Mouse (Mus musculus): Measurements from ENCODE around the gene Fam184b. TPM values are rescaled to one million over a fixed set of nuclear protein-coding genes. Genes with fewer than 3 reads are reported as not detected.

Gene Fam184b
- polyA plus RNA-seq, 1 experiment, result 0.01 TPM

DNA sequence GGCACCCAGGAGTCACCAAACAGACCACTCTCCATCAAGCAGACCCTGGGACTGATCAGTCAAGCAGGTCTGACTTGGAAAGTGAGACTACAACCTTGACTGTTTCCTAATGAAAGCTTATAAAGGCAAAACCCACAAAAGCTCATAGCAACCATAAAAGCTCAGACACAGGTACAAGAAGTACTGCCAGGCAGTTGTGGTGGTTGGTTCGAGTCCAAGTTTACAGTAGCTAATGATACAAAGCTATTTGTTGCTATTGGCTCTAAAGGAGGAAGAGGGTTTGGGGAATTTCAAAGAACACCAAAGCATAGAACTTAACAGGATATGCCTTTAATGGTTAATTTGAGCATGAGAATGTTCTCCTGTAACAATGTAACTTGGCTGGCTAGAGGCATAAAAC is 155.8 kb downstream of the Fam184b start:
- Histone ChIP-seq H3ac (ENCODE audit: control insufficient read depth, insufficient read length, low read depth) (no peak overlapping the region), H3K79me2 (ENCODE audit: control insufficient read depth, insufficient read depth) (no peaks in the 10 kb centered on the region), H3K79me3 (ENCODE audit: low read depth) (no peaks in the 10 kb centered on the region), H3K36me3 (ENCODE audit: control insufficient read depth, insufficient read depth) (no peaks in the 10 kb centered on the region), H3K27me3 (ENCODE audit: control insufficient read depth, insufficient read depth, insufficient read length) (no peaks in the 10 kb centered on the region), H3K4me3 (ENCODE audit: insufficient read depth, poor library complexity, severe bottlenecking) (no peak overlapping the region)
- TF ChIP-seq CEBPB (IDR thresholded peaks at IDR 0.05; ENCODE audit: low read depth) (no peak), MYOG (IDR thresholded peaks at IDR 0.05; ENCODE audit: control insufficient read depth, extremely low read depth, insufficient read length) (no peak), CTCF (IDR thresholded peaks at IDR 0.05; ENCODE audit: control insufficient read depth, insufficient read depth, insufficient read length) (no peak), USF1 (IDR thresholded peaks at IDR 0.05; ENCODE audit: low read depth) (no peak), FOSL1 (IDR thresholded peaks at IDR 0.05; ENCODE audit: insufficient read depth, low read length, poor library complexity, severe bottlenecking) (no peak), MYOD1 (IDR thresholded peaks at IDR 0.05; ENCODE audit: control insufficient read depth, insufficient read length, low read depth) (no peak), MAX (IDR thresholded peaks at IDR 0.05) (no peak)

DNA sequence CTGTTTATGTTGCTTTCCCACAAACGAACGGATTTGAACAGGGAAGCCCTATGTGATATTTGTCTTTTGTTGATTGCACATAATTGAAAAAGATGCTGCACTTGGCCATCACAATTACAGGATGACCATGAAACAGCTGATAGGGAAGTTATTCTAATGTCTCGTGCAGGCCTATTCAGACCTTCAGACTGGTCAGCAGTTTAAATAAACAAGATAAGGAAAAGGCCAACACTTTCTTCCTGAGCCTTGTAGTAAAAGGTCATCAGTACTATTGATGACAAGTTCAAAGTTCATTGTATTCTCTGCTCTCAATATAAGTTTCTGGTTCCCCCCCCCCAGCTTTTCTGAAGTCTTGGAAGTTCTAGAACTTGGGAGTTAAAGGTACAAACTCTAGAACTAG is 156.8 kb downstream of the Fam184b start:
- Histone ChIP-seq H3K79me2 (ENCODE audit: control insufficient read depth, insufficient read depth) (no peaks in the 10 kb centered on the region), H3K27me3 (ENCODE audit: control insufficient read depth, insufficient read depth, insufficient read length) (no peaks in the 10 kb centered on the region), H3ac (ENCODE audit: control insufficient read depth, insufficient read length, low read depth) (no peak overlapping the region), H3K4me3 (ENCODE audit: insufficient read depth, poor library complexity, severe bottlenecking) (no peak overlapping the region), H3K79me3 (ENCODE audit: low read depth) (no peaks in the 10 kb centered on the region), H3K36me3 (ENCODE audit: control insufficient read depth, insufficient read depth) (no peaks in the 10 kb centered on the region)
- no peak for TF ChIP-seq MYOG (IDR thresholded peaks at IDR 0.05; ENCODE audit: control insufficient read depth, extremely low read depth, insufficient read length)
- TF ChIP-seq MYOD1 (IDR thresholded peaks at IDR 0.05; ENCODE audit: control insufficient read depth, insufficient read length, low read depth), result no peak
- no peak for TF ChIP-seq FOSL1 (IDR thresholded peaks at IDR 0.05; ENCODE audit: insufficient read depth, low read length, poor library complexity, severe bottlenecking)
- TF ChIP-seq USF1 (IDR thresholded peaks at IDR 0.05; ENCODE audit: low read depth), result no peak
- no peak for TF ChIP-seq MAX (IDR thresholded peaks at IDR 0.05)

GRCm38 (mm10) chr5:45481125-45481524 is 158.3 kb downstream of the Fam184b start:
- no peak for TF ChIP-seq FOSL1 (IDR thresholded peaks at IDR 0.05; ENCODE audit: insufficient read depth, low read length, poor library complexity, severe bottlenecking)
- TF ChIP-seq CTCF (IDR thresholded peaks at IDR 0.05; ENCODE audit: control insufficient read depth, insufficient read depth, insufficient read length), result no peak
- Histone ChIP-seq H3ac (ENCODE audit: control insufficient read depth, insufficient read length, low read depth) (no peak overlapping the region), H3K36me3 (ENCODE audit: control insufficient read depth, insufficient read depth) (no peaks in the 10 kb centered on the region), H3K79me3 (ENCODE audit: low read depth) (no peaks in the 10 kb centered on the region), H3K79me2 (ENCODE audit: control insufficient read depth, insufficient read depth) (no peaks in the 10 kb centered on the region), H3K27me3 (ENCODE audit: control insufficient read depth, insufficient read depth, insufficient read length) (no peaks in the 10 kb centered on the region), H3K4me3 (ENCODE audit: insufficient read depth, poor library complexity, severe bottlenecking) (no peak overlapping the region)

DNA sequence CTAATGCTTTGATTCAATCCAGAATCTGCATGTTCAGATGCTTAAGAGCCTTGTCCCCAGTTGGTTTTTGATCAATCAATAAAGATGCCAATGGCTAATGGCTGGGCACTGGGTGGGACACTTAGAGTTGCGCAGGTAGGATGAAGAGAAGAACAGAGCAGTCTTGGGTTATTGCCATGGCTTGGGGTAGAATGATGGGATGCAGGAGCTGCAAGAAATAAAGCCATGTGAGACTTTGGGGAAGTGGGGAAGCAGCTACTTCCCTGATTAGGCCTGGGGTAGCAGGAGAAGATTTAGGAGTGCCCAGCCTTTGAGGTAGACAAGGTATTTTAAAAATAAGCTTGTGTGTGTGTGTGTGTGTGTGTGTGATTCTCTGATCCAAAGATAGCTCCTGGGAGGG is 159.3 kb downstream of the Fam184b start:
- TF ChIP-seq MYOD1 (IDR thresholded peaks at IDR 0.05; ENCODE audit: control insufficient read depth, insufficient read length, low read depth) (no peak), USF1 (IDR thresholded peaks at IDR 0.05; ENCODE audit: low read depth) (no peak), CEBPB (IDR thresholded peaks at IDR 0.05; ENCODE audit: low read depth) (no peak), MAX (IDR thresholded peaks at IDR 0.05) (no peak)
- Histone ChIP-seq H3K36me3 (ENCODE audit: control insufficient read depth, insufficient read depth) (no peaks in the 10 kb centered on the region), H3K79me2 (ENCODE audit: control insufficient read depth, insufficient read depth) (no peaks in the 10 kb centered on the region), H3ac (ENCODE audit: control insufficient read depth, insufficient read length, low read depth) (no peak overlapping the region), H3K4me3 (ENCODE audit: insufficient read depth, poor library complexity, severe bottlenecking) (no peak overlapping the region), H3K79me3 (ENCODE audit: low read depth) (no peaks in the 10 kb centered on the region), H3K27me3 (ENCODE audit: control insufficient read depth, insufficient read depth, insufficient read length) (no peaks in the 10 kb centered on the region)

Other genes with a start within 250 kb of the Fam184b start
- gene Qdpr, start 189.4 kb downstream of the Fam184b start, polyA plus RNA-seq (2012; fragmentation: generic; extraction: Trizol), result 49.1 TPM
- gene Clrn2, start 185.9 kb downstream of the Fam184b start, polyA plus RNA-seq (2012; fragmentation: generic; extraction: Trizol), result not detected
- gene Lap3, start 146.2 kb downstream of the Fam184b start, polyA plus RNA-seq (2012; fragmentation: generic; extraction: Trizol), result 87.7 TPM
- 166 TPM for gene Med28, start 119.4 kb downstream of the Fam184b start, polyA plus RNA-seq (2012; fragmentation: generic; extraction: Trizol)
- gene Ncapg, start 30.3 kb upstream of the Fam184b start, polyA plus RNA-seq (2012; fragmentation: generic; extraction: Trizol), result 11.2 TPM
- gene Lcorl, start 218.0 kb upstream of the Fam184b start, polyA plus RNA-seq (2012; fragmentation: generic; extraction: Trizol), result 1.2 TPM

Measured in C2C12 (cell line).